Mouse (Mus musculus) embryonic fibroblast, embryonic 13.5 days (primary cell): ENCODE measurements at regions not wholly inside any gene's neighbourhood (a gene's known extent, or its start where the extent isn't known, plus 50 kb on each side); places are given as distances from the start of the nearest gene placed in this dataset.

Experiments
- CTCF ChIP-seq: IDR thresholded peaks from 2 replicates; pipeline ENCODE4 v1.5.1; 2011; ENCODE audit warnings: mild to moderate bottlenecking, control low read depth, low read length, moderate library complexity, borderline replicate concordance; ENCODE audit not compliant: insufficient read depth
- POLR2A ChIP-seq: IDR thresholded peaks from 2 replicates; pipeline ENCODE4 v1.6.1; 2011; ENCODE audit warnings: low read depth, mild to moderate bottlenecking, control low read depth, low read length, moderate library complexity

GRCm38 (mm10) chr7:138061116-138061515, 336.4 kb downstream of the Tcerg1l start:
- TF ChIP-seq CTCF (no peak), POLR2A (no peak)
